Mouse (Mus musculus) adrenal gland, adult 2 months (tissue): ENCODE results near the gene Cfap97. TPM values are rescaled to one million over a fixed set of nuclear protein-coding genes. Genes with fewer than 3 reads are reported as not detected.
"Not testable (repeated sequence)": the region's sequence is repeated elsewhere in the genome, so short reads cannot be mapped to it uniquely, and the experiment has no call there.

ENCODE experiments used
- DNase-seq: peaks from one replicate; pipeline ENCODE4 v3.0.0; 2021
- long read RNA-seq: library from polyadenylated mRNA; stranded (forward); transcript quantifications from one replicate; pipeline ENCODE4 v2.0.0, GENCODE M21; 2021
- polyA plus RNA-seq: library from polyadenylated mRNA; depleted of rRNA; stranded (reverse); fragments of >200 nt; gene quantifications from 2 replicates; pipeline ENCODE4 v1.2.3, GENCODE M21; 2012; rRNA removed
- total RNA-seq, 2 experiments: library from RNA; stranded (reverse); gene quantifications; 2 replicates each; pipeline ENCODE4 v1.2.3; 2021

The Cfap97 gene
- 10 to 100 TPM; 16.1 to 19.5 TPM for total RNA-seq
- polyA plus RNA-seq, result 1.5 and 2.1 TPM in 2 replicates
- long read RNA-seq, full-length matches to known transcripts, result 2 of 5 reads
- long read RNA-seq, partial matches to known transcripts, result 2 of 5 reads
- long read RNA-seq, other reads (novel, unspliced or antisense), result 1 of 5 reads

DNA sequence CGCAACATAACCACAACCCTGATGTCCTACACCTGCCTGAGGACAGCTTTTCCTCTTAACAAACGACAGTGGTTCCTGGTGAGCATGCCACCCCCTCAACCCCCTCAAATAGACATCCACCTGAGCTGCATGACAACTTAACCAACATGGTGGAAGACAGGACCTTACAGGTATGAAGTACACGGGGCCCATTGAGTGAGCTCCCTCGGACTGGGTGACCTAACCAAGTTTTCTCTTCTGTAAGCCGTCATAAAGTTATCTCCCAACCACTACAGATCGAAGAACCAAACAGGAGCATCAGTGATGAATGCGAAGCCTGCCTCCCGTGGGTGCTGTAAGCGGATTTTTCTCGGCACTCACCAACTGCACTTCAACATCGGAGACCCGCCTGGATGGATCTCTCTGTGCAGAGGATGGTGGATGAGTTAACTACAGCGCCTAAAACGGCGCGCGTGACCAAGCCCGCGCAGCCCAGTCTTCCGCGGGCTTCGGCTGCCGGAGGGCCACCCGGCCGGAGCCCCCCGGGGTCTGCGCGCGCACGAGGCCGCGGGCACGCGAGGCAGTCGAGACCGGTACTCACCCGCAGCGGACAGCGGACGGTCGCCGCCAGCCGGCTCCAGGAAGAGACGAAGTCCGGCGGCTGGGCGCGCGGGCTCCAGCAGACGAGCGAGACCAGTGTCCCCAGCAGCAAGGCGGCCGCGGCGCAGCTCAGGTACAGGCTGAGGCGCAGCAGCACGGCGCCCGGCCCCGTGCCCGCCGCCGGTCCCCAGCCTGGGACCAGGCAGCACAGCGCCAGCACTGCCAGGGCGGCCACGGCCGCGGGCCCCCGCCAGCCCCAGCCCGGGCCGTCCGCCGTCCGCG lies at the start of gene Cfap97:
Cfap97 (plus strand) TSS at position 570 of the 861 bp plus-strand sequence.
- DNase-seq, result peak; percentile 76

DNA sequence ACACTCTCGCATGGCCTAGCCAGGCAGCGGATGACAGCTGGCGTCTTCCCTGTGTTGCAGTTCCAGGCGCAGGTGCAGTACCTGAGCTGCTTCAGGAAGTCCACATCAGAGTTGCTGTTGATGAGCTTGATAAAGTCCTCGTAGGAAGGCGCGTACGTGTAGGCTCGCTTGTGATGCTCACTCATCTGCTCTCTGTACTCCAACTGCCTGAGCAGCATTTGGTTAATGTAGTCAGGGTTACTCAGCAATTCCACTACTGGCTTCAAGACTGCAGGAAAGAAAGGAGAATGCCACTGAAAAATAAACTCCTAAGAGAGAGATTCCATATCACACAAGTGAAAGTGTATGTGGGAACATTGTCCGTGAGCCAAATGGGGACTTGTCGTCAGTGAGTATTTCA lies 48.1 kb upstream of the Cfap97 start:
- DNase-seq, result no peak

- no peak for DNase-seq
Measured at GRCm38 (mm10) chr8:46107690-46108089, 43.9 kb upstream of the Cfap97 start.

DNA sequence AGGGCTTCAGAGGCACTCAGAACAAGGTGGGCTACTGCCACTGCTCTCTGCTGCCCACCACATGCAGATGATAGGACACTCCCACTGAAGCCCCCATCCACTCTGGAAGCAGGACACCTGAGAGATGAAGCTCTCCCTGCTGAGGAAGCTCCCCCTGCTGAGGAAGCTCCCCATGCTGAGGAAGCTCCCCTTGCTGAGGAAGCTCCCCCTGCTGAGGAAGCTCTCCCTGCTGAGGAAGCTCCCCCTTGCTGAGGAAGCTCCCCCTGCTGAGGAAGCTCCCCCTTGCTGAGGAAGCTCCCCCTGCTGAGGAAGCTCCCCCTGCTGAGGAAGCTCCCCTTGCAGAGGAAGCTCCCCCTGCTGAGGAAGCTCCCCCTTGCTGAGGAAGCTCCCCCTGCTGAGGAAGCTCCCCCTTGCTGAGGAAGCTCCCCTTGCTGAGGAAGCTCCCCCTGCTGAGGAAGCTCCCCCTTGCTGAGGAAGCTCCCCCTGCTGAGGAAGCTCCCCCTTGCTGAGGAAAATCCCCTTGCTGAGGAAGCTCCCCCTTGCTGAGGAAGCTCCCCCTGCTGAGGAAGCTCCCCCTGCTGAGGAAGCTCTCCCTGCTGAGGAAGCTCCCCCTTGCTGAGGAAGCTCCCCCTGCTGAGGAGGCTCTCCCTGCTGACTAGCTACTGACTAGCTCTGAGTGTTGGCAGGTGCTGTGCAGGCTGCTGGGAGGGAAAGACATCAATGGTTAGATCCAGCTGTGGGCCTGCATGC lies 38.0 kb upstream of the Cfap97 start:
- DNase-seq, result not testable (repeated sequence)

- DNase-seq, result no peak
Measured at GRCm38 (mm10) chr8:46117172-46117571, 34.4 kb upstream of the Cfap97 start.

DNA sequence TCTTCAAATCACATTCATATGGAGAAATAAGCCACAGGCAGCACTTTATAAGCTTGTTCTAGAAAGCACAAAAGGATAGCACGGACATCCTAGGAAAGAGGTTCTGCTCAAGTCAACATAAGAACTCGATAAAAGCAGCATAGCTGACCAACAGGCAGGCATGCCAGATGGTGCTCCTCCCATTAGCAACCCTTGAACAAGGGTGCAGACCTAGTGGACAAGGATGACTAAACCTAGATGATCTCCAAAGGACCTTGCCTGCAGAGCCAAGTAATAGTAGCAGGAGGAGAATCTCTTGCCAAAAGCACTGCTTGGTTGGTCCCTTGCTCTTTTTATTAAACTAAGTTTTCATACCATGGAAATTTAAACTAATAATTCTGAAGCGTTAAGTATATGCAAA lies 32.4 kb upstream of the Cfap97 start:
- DNase-seq, result no peak

DNA sequence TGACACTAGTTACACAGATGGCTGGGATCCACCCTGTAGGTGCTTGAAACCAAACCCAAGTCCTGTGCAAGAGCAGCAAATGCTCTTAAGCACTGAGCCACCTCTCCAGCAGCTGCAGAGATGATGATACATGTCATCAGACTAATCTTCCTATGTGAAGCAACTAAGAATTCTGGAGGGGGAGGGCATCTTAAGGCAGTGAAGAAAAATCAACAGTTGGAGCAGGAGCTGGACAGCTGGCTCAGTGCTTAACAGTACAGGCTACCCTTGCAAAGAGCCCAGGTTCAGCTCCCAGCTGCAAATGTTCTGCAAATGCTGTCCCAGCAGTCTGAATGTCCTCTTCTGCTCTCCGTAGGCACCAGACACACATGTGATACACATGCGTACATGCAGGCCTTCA lies 29.1 kb upstream of the Cfap97 start:
- no peak for DNase-seq

- DNase-seq, result peak; percentile 19
Measured at GRCm38 (mm10) chr8:46130426-46130825, 21.1 kb upstream of the Cfap97 start.

DNA sequence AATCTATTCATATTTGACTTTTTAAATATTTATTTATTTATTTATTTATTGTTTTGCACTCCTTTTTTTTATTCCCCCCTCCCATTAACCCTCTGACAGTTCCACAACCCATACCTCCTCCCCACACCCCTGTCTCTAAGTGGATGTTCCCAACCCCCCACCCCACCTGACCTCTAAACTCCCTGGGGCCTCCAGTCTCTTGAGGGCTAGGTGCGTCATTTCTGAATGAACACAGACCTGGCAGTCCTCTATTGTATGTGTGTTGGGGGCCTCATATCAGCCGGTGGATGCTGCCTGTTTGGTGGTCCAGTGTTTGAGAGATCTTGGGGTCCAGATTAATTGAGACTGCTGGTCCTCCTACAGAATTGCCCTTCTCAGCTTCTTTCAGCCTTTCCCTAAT lies 16.0 kb upstream of the Cfap97 start:
- not testable (repeated sequence) for DNase-seq

GRCm38 (mm10) chr8:46137336-46137735 lies 14.2 kb upstream of the Cfap97 start:
- no peak for DNase-seq

- peak; percentile 17 for DNase-seq
Measured at GRCm38 (mm10) chr8:46137843-46138596, 13.6 kb upstream of the Cfap97 start.

DNA sequence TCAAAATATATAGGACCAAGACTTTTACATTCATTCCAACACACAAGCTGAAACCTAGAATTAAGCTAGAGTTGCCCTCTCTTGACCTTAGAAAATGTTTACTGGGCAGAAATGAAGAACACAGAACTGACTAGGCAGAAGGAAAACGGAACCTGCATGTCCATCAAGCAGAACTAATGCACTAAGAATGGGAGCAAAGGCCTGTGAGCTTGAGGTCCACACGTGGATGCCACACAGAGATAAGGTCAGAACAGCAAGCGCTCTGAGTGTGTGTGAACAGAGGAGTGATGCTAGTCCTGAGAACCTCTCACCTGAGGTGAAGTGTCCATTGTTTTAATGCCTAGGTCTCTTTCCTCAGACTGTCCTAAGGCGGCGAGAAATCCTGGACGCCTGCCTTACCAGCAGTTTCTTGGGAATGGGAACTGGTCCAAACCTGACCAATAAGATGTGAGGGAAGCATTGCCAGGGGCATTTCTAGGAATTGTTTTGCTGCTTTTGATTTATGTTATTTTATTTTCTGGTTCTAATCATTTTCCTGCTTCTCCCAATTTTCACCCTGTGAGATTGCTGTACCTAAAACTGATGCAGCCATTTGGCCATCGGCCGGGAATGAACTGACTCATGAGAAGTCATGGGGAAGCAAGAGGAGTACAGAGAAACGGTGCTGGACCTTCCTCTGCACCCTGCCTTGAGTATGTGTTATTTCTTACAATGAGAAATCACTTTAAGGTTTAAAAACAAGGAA lies 11.0 kb upstream of the Cfap97 start:
- DNase-seq, result no peak

DNA sequence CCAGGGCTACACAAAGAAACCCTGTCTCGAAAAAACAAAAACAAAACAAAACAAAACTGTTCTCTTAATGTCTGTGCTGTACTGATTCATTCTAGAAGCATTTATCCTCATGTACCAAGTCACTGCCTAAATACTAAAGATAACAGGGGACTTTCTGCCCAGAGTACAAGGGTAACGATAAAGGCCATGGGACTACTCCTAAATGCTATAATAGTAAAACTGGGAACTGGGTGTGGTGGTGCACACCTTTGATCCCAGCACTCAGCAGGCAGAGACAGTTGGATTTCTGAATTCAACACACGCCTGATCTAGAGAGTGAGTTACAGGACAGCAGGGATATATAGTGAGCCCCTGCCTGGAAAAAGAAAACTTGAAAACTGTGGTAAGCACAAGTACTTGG lies 9.9 kb upstream of the Cfap97 start:
- DNase-seq, result no peak

DNA sequence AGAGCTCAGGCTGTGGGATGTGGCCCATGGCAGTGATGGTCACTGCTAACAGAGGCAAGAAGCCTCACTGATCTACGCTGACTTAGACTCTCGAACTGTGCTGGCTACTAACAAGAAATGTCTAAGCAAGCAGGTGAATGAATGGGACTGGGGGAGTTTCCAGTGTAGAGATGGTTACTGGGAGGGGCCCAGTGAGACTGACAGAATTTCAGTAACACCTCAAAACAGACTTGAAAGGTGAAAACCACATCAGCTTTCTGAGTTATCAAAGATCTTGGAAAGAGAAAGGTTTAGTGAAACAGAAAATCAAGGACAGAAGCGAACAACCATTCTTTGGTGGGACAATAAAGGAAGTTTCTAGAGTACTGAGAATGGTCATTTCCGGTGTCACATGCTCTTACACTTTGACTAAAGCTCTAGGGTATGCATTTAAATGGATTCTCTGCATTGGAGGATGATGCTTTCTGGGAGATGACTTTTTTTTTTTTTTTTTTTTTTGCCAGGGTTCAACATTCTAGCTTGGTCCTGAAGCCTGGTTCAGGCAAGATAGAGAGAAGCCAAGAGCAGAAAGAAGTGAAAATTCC lies 9.0 kb upstream of the Cfap97 start:
- no peak for DNase-seq

GRCm38 (mm10) chr8:46143470-46143869 lies 8.1 kb upstream of the Cfap97 start:
- no peak for DNase-seq

GRCm38 (mm10) chr8:46143924-46144323 lies 7.6 kb upstream of the Cfap97 start:
- DNase-seq, result no peak

GRCm38 (mm10) chr8:46146173-46146572 lies 5.4 kb upstream of the Cfap97 start:
- DNase-seq, result no peak

DNA sequence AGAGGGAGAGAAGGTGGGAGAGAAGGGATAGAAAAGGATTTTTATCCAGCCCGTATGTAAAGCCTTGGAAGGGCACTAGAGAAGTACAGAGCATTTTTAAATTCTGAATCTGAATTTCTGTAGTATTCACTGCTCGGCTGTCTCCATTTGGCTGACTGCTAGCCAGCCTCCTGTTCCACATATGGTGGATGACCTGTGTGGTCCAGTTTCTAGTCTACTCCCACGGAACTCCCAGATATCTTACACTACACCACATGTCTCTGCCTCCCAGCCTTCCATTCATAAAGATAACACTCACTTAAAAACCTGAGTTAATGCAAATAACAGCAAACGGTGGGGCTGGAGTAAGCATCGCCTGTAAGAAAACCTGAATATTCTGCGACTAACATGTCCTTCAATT lies 2.3 kb upstream of the Cfap97 start:
- DNase-seq, result no peak

- no peak for DNase-seq
Measured at GRCm38 (mm10) chr8:46149782-46150181, 1.8 kb upstream of the Cfap97 start.

DNA sequence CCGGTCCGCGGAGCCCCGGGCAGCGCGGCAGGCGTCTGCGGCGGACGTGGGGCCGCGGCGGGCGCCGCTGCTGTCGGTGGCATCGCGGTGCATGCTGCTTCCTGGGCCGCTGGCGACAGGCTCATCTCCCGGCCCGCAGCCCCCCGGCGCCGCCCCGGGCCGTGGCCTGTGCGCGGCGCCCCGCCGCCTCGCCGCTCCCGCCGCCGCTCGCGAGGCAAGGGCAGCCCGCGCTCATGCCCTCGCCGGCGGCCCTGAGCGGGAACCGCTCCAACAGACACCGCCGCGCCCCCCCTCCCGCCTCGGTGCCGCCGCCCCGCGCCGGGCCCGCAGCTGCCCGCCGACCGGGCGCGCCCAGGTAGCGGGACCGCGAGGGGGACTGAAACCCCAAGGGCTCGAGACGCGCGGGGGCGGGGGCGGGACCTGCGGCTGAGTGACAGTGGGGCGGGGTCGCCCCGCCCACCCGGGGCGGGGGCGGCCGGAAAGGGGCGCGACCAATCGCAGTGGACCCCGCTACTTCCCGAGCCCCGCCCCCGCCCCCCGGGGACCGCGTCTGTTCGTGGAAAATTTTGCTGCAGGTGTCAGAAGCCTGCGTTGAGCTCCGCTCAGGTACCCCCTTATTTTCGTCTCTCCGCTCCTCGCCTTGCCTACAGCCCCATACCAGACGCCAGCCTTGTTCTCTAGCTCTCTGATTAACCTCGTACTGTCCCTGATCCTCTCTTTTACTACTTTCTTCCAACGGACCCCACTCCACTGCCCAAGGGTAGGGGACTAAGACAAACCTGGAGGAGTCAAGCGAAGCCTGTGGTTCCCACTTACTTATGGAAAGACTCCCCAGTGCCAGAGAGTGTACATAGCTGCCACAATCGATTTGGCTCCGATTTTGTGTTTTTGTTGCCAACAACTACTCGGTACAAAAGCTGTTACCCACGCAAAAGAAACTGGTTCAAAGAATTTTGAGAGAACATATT lies 777 bp downstream of the Cfap97 start, which contains the start of gene Snx25:
Snx25 (minus strand) TSS at position 96 of the 968 bp plus-strand sequence.
- DNase-seq, result peak; percentile 93
